Mouse (Mus musculus) limb, embryonic 15.5 days (tissue): ENCODE data around the gene Msh3. TPM values are rescaled to one million over a fixed set of nuclear protein-coding genes. Genes with fewer than 3 reads are reported as not detected.
A peak's percentile ranks its signal among the peaks of the same experiment; 100 is the strongest.
"Not testable (repeated sequence)": the region's sequence is repeated elsewhere in the genome, so short reads cannot be mapped to it uniquely, and the experiment has no call there.

Source experiments
- ATAC-seq: fragments of 200-750 bp; cut with Nextera tagmentation; 2 replicates; pipeline ENCODE4 v1.8.0; 2017; ENCODE audit warnings: low read depth, moderate TSS enrichment; ENCODE audit not compliant: insufficient number of reproducible peaks, low FRiP score, low TSS enrichment
- H3K27ac ChIP-seq: fragments of 300-500 bp; sonication (generic); 2 replicates; pipeline ENCODE4 v1.5.1; 2015; ENCODE audit warnings: moderate library complexity, mild to moderate bottlenecking, inconsistent platforms
- H3K27me3 ChIP-seq: fragments of 300-500 bp; sonication (generic); 2 replicates; pipeline ENCODE4 v1.6.1; 2015; ENCODE audit warnings: inconsistent platforms
- H3K36me3 ChIP-seq: fragments of 300-500 bp; sonication (generic); 2 replicates; pipeline ENCODE4 v1.6.1; 2015; ENCODE audit warnings: inconsistent platforms
- H3K4me1 ChIP-seq: fragments of 300-500 bp; sonication (generic); 2 replicates; pipeline ENCODE4 v1.6.1; 2015; ENCODE audit warnings: inconsistent platforms
- H3K4me2 ChIP-seq: fragments of 300-500 bp; sonication (generic); 2 replicates; pipeline ENCODE4 v1.6.1; 2015; ENCODE audit warnings: mild to moderate bottlenecking, inconsistent platforms
- H3K4me3 ChIP-seq: fragments of 300-500 bp; sonication (generic); 2 replicates; pipeline ENCODE4 v1.5.1; 2015; ENCODE audit warnings: mild to moderate bottlenecking, inconsistent platforms
- H3K9ac ChIP-seq: fragments of 300-500 bp; sonication (generic); 2 replicates; pipeline ENCODE4 v1.6.1; 2015; ENCODE audit warnings: inconsistent platforms
- H3K9me3 ChIP-seq: fragments of 300-500 bp; sonication (generic); 2 replicates; pipeline ENCODE4 v1.6.1; 2016; ENCODE audit warnings: inconsistent platforms
- WGBS: fragments of 180-500 bp; shearing (Covaris S2); methylation state at CpG from one replicate; pipeline ENCODE4 v1.1.7; 2015; 5-methylcytosine and 5-hydroxymethylcytosine counted together
- polyA plus RNA-seq: library from polyadenylated mRNA; unstranded; fragments of >200 nt; fragmentation: Nextera tagmentation; extraction: Ambion mirVana; gene quantifications from 2 replicates; pipeline ENCODE4 v1.2.1, GENCODE M21; 2015

The Msh3 gene
- polyA plus RNA-seq, 1 experiment from 2014 or later: 22.1 TPM

DNA sequence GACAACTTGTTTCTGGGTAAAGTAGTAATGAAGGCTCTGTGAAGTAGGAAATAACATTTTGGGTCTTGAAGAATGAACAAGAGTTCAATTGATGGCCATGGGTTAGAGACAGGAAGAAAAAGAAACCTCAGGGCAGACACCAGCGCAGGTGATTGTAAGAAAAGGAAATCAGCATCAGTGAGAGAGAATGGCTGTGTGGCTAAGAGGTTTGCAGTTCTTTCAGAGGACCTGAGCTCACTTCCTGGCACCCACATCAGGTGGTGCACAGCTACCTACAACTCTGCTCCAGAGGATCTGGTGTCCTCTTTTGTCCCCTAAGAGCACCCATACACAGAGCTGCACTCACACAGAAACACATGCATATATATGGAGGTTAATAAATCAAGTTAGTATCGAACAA is 110.1 kb downstream of the Msh3 start:
- Histone ChIP-seq H3K4me2 (no peak overlapping the region), H3K4me3 (no peak overlapping the region), H3K4me1 (no peaks in the 10 kb centered on the region), H3K27ac (no peak overlapping the region), H3K27me3 (no peaks in the 10 kb centered on the region), H3K9me3 (no peaks in the 10 kb centered on the region), H3K36me3 (peaks cover 4% of the 10 kb centered on the region; the same call in 1 of the 2 replicates), H3K9ac (no peak overlapping the region)
- ATAC-seq: no peak
- 96% methylated on average over 2 of the region's 2 CpGs for WGBS

DNA sequence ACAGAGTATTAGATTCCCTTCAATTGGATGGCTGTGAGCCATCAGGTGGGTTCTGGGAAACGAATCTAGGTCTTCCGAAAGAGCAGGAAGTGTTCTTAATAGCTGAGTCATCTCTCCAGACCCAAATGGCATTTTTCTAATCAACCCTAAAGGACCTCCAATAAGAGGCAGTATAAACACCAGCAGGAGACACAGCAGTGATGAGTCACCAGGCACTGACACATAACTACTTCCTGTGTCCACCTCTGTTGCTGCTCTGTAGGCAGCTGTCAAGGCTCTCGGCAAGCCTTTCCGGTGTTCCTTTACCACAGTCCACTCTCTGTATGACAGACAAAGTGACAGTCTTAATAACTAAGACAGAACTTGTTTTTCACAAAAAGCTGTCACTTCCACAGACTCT is 113.4 kb downstream of the Msh3 start:
- peaks cover 11% of the 10 kb centered on the region; the same call in 1 of the 2 replicates for H3K36me3 ChIP-seq
- no peaks in the 10 kb centered on the region for H3K4me1 ChIP-seq
- no peak overlapping the region for H3K9ac ChIP-seq
- no peak overlapping the region for H3K4me2 ChIP-seq
- no peak overlapping the region for H3K4me3 ChIP-seq
- no peaks in the 10 kb centered on the region for H3K27me3 ChIP-seq
- H3K9me3 ChIP-seq: no peaks in the 10 kb centered on the region
- H3K27ac ChIP-seq: no peak overlapping the region
- 63% methylated on average over 4 of the region's 4 CpGs for WGBS
- ATAC-seq: no peak

DNA sequence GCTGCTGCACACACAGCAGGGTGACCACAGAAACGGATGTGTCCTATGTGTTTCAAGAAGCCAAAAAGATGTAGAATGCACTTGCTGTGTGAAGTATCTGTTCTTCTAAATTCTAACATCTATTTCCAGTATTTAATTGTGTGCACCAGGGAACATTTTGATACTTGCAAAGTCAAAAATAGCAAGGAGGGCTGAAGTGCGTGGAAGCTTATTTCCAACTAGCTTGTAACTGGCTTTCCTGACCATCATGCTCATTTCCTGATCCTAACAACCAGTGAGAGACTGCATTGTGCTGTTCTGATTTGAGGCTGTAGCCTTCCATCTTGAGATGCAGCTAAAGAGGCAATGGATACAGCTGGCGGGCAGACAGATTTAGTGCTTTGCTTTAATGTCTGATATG is 116.9 kb downstream of the Msh3 start:
- H3K27me3 ChIP-seq: no peaks in the 10 kb centered on the region
- H3K9me3 ChIP-seq: no peaks in the 10 kb centered on the region
- H3K4me2 ChIP-seq: no peak overlapping the region
- no peak for ATAC-seq
- 85% methylated on average over 3 of the region's 3 CpGs for WGBS
- no peak overlapping the region for H3K4me3 ChIP-seq
- no peak overlapping the region for H3K27ac ChIP-seq
- H3K4me1 ChIP-seq: no peaks in the 10 kb centered on the region
- H3K36me3 ChIP-seq: peaks cover 14% of the 10 kb centered on the region; the same call in 1 of the 2 replicates
- no peak overlapping the region for H3K9ac ChIP-seq

DNA sequence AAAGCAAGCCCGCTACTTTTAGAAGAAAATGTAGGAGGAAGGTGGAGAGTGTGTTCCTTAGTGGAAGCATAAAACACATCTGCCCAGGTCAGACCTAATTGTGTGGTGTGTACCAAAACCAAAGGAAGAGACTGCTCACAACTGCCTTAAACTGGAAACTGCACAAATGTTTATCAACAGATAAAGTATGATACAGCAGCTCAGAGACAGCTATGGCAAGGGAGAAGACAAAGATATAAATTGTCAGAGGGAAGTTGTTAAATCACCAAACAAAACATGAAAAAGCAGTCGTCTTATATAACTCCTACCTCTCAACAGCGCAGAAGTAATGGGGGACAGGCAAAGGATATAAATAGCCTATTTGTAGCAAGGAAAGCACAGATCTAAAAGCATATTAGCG is 117.8 kb downstream of the Msh3 start:
- Histone ChIP-seq H3K4me1 (no peaks in the 10 kb centered on the region), H3K27me3 (no peaks in the 10 kb centered on the region), H3K9ac (no peak overlapping the region), H3K4me3 (no peak overlapping the region), H3K27ac (no peak overlapping the region), H3K36me3 (peaks cover 14% of the 10 kb centered on the region; the same call in 1 of the 2 replicates), H3K9me3 (no peaks in the 10 kb centered on the region), H3K4me2 (no peak overlapping the region)
- no peak for ATAC-seq
- WGBS: 90% methylated on average over 4 of the region's 4 CpGs

DNA sequence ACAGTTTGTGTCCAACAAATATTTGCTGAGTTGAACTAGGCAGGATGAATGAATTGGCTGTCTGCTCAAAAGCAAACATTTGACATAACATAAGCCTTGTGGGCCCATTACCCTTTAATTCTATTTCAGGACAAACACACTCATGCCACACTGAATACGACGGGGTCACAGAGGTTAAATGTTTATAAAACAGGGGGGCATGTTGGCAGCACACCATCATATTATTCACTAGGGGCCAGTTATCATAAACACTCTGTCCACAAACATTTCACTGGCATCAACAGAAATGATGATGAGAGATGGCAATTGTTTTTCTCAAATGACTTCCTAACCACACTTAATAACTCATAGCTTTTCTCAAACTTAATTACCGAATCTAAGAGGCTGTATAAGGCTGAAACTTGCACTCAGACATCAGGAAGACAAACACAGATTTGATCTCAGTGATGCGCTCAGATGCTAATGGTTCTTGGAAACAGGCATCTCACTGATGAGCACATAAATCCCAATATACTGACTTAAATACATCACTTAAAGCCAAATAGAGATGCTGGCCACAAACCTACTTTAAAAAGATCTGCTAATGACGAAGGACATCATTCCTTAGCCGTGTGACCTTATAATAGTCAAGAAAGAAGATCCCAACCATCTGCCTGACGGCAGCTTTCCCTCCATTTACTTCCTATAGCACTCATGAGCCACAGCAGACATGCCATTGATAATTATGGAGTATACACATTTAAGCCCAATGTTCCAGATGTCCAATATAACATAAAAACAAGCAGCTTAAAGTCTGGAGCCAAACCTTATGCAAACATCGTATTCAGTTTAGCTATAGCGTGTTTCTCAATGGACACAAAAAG is 122.5 kb downstream of the Msh3 start:
- Histone ChIP-seq H3K4me3 (no peak overlapping the region), H3K36me3 (peaks cover 11% of the 10 kb centered on the region; the same call in 1 of the 2 replicates), H3K27ac (no peak overlapping the region), H3K27me3 (no peaks in the 10 kb centered on the region), H3K4me1 (no peaks in the 10 kb centered on the region), H3K9me3 (no peaks in the 10 kb centered on the region), H3K4me2 (no peak overlapping the region), H3K9ac (no peak overlapping the region)
- 86% methylated on average over 9 of the region's 9 CpGs for WGBS
- ATAC-seq: no peak

DNA sequence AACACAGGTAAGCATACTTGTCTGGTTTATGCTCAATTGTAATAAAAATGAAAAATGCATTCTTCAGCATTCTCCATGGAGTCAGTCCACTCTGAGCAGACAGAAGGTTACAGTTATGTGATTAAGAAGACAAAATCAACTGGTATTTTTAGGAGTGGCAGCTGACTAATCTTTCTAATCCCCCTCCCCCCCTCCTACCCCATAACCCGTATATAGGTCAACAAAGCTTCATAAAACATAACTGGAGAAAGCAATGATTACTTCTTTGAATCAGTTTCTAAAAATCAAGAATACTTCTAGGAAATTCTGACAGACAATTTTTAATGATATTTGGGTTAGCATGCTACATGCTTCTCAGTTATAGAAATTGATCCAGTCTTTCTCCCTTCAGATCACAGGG is 126.8 kb downstream of the Msh3 start:
- Histone ChIP-seq H3K27me3 (no peaks in the 10 kb centered on the region), H3K9me3 (no peaks in the 10 kb centered on the region), H3K27ac (no peak overlapping the region), H3K9ac (no peak overlapping the region), H3K36me3 (no peaks in the 10 kb centered on the region; the same call in 1 of the 2 replicates), H3K4me3 (no peak overlapping the region), H3K4me2 (no peak overlapping the region), H3K4me1 (no peaks in the 10 kb centered on the region)
- no peak for ATAC-seq
- WGBS: 50% methylated on average over 1 of the region's 1 CpGs

DNA sequence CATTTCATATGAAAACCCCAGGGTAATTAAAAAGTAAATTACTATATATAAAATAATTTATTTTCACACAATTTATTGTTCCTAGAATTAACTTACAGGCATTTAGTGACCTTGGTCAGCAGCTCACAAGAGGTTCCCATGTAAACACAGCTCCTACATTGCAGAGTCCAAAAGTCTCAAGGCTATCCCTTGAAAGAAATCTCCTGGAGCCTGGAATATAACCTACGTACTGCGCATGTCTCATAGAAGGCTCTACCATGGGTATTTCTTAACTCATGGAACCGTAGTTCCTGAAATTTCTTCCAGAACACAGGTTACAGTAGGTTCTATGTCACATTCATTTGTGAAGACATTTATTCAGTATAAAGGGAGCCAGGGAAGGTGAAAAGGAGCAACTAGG is 131.2 kb downstream of the Msh3 start:
- Histone ChIP-seq H3K9me3 (no peaks in the 10 kb centered on the region), H3K36me3 (no peaks in the 10 kb centered on the region; the same call in 1 of the 2 replicates), H3K4me2 (no peak overlapping the region), H3K27me3 (no peaks in the 10 kb centered on the region), H3K9ac (no peak overlapping the region), H3K4me3 (no peak overlapping the region), H3K4me1 (no peaks in the 10 kb centered on the region), H3K27ac (no peak overlapping the region)
- ATAC-seq: no peak
- WGBS: 94% methylated on average over 3 of the region's 3 CpGs

DNA sequence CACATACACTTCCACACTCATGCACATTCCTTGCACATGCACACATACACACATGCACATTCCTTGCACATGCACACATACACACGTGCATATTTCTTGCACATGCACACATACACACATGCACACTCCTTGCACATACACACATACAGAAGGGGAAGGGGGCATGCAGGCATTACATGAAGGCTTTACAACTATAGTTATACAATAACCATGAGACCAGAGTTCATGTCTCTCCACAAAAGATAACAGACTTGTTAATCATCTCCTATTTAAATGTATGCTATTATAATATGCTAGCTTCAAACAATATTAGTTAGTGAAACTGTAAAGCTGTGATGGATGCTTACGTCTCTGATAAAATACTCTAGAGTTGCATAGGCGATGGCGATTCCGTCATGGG is 132.0 kb downstream of the Msh3 start:
- H3K27me3 ChIP-seq: no peaks in the 10 kb centered on the region
- no peaks in the 10 kb centered on the region for H3K9me3 ChIP-seq
- H3K27ac ChIP-seq: no peak overlapping the region
- H3K4me3 ChIP-seq: no peak overlapping the region
- H3K4me1 ChIP-seq: no peaks in the 10 kb centered on the region
- H3K36me3 ChIP-seq: no peaks in the 10 kb centered on the region; the same call in 1 of the 2 replicates
- no peak overlapping the region for H3K4me2 ChIP-seq
- no peak for ATAC-seq
- 95% methylated on average over 5 of the region's 5 CpGs for WGBS
- H3K9ac ChIP-seq: no peak overlapping the region

DNA sequence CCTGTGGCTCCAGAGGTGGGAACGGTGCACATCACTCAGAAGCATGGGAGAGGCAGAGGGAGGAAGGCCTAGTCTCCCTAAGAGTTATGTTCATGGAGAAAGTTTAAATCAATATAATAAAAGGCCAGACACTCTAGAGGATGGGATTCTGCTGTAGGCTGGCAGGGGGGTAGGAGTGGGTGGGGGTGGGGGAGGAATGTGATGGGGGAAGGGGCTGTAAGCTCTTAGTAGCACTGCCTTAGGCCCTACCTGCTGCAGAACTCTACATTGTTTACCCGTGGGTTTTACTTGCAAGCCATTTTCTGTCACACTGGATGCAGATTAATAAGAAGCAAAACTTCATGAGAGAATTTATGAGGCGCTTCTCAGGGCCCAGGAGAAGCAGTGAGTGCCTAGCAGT is 135.0 kb downstream of the Msh3 start:
- Histone ChIP-seq H3K4me1 (no peaks in the 10 kb centered on the region), H3K9me3 (no peaks in the 10 kb centered on the region), H3K36me3 (peaks cover 5% of the 10 kb centered on the region), H3K4me3 (no peak overlapping the region), H3K27me3 (no peaks in the 10 kb centered on the region), H3K4me2 (no peak overlapping the region), H3K27ac (no peak overlapping the region), H3K9ac (no peak overlapping the region)
- 72% methylated on average over 3 of the region's 3 CpGs for WGBS
- 0 out of 2 replicates have a peak, but pooled peaks have one; percentile 35 for ATAC-seq

DNA sequence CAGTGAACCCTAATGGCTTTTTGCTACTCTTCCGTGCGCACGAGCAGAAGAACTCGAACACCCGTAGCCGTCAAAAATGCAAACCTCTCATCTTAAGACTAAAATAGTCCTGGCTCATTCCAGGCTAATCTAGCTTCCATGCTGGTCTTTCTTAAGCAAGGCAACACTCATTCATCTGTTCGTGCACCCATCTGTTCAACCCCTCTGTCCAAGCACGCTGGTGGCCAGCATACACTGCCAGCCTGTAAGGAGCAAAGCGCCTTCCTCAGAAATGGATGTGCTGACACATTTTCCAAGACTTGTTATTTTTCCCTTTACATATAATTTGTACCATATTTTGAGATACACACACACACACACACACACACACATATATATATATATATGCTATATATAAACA is 137.6 kb downstream of the Msh3 start:
- H3K9me3 ChIP-seq: no peaks in the 10 kb centered on the region
- no peak overlapping the region for H3K4me2 ChIP-seq
- WGBS: 88% methylated on average over 9 of the region's 9 CpGs
- no peak overlapping the region for H3K4me3 ChIP-seq
- H3K4me1 ChIP-seq: no peaks in the 10 kb centered on the region
- no peak overlapping the region for H3K9ac ChIP-seq
- H3K27ac ChIP-seq: no peak overlapping the region
- H3K27me3 ChIP-seq: no peaks in the 10 kb centered on the region
- H3K36me3 ChIP-seq: peaks cover 12% of the 10 kb centered on the region
- ATAC-seq: no peak

DNA sequence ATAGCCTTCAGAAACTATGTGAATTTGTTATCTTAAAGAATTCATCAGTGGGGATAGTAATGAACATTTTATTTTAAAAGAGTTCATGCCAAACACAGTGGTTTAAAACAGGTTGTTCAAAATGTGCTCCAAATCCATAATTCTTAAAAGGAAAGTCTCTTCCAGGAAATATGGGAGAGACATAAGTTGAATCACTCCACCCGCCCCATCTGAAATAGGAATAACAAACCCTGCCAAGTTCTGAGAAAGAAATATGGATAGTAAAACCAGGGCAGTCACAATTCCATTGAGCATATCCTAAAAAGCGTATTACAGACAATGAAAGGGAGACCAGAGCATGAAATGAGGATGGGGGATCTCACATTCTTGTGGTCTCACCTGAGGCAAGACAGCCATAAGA is 157.9 kb downstream of the Msh3 start:
- Histone ChIP-seq H3K4me2 (no peak overlapping the region), H3K4me3 (no peak overlapping the region), H3K4me1 (no peaks in the 10 kb centered on the region), H3K36me3 (no peaks in the 10 kb centered on the region), H3K9ac (no peak overlapping the region), H3K27me3 (no peaks in the 10 kb centered on the region), H3K9me3 (no peaks in the 10 kb centered on the region), H3K27ac (no peak overlapping the region)
- WGBS: 70% methylated on average over 2 of the region's 2 CpGs
- no peak for ATAC-seq

DNA sequence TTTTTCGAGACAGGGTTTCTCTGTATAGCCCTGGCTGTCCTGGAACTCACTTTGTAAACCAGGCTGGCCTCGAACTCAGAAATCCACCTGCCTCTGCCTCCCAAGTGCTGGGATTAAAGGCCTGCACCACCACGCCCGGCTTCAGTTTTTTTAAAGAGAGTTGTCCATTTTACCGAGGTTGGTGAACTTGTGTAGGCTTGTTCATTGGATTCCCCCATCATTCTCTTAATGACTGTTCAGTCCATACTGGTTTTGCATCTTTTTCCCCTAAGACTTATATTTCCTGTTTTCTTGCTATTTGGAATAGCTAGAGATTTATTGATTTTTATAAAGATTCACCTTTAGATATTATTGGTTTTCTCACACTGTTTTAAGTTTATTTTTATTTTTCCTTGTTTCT is 161.0 kb downstream of the Msh3 start:
- ATAC-seq, H3K9me3 ChIP-seq, H3K4me2 ChIP-seq, H3K4me1 ChIP-seq, H3K9ac ChIP-seq, H3K27ac ChIP-seq, H3K4me3 ChIP-seq, H3K27me3 ChIP-seq, H3K36me3 ChIP-seq: not testable (repeated sequence)
- 77% methylated on average over 5 of the region's 5 CpGs for WGBS
